Mouse (Mus musculus): ENCODE results near the gene Appl2. TPM values are rescaled to one million over a fixed set of nuclear protein-coding genes. Genes with fewer than 3 reads are reported as not detected.

Gene Appl2
- total RNA-seq, 2 experiments from 2014 or later, result 34.2 to 40.0 TPM

DNA sequence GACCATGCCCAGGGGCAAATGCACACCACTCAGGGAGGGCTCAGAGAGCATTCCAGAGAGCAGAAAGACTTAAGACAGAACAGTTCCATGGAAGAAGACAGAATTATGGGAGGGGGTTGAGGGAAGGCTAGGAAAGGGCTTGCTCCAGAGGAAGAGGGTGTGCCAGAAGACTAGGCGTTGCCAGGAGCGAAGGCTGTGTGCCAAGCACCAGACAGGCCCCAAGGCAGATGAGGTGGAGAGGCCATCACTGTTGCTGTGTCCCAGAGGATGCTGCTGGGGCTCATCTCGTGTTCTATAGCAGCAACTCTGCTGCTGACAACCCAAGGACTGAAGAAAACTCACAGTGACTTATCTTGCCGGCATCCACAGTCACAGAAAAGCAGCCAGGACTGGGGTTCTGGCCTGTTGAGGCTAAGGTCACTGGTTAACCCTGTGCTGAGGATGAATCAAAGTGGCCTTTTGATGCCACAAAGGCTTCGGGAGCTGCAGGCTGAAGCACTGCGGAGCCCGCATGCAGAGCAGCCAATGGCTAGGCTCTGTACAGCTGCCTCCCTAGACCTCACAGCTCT, 15.6 kb downstream of the Appl2 start:
- no peak for DNase-seq

DNA sequence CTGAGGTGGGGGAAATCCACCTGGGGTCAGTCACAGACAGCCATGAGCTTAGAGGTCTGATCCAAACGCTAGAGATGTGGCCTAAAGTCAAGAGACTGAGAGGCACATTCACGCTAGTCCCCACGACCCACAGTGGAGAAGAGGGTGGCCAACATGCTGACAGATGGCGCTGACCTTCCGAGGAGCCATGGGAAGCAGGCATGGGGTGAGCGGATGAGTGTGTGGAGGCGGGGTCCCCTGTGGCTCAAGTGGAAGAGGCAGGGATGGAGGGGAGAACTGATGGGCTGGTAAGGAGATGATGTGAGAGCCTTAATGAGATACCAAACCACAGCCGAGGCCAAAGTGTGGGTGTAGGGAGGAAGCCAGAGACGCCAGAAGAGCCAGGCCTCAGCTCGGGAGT, 16.8 kb downstream of the Appl2 start:
- DNase-seq, result no peak

DNA sequence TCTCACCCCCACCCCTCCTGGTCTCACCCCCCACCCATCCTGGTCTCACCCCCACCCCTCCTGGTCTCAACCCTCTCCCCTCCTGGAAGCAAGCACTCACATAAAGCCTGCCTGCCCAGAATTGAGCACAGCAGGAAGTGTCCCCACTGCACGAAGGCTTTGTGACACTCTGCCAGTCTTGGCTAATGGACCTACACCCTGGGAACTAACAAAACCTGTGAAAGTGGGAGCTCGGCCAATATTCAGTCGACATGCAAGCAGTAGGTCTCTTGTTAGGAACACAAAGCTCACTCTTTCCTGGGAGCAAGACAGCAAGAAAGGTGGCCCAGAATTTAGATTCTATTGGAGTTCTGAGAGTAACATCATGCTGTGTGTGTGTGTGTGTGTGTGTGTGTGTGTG, 17.6 kb downstream of the Appl2 start:
- peak; percentile 63 to 71 for DNase-seq

DNA sequence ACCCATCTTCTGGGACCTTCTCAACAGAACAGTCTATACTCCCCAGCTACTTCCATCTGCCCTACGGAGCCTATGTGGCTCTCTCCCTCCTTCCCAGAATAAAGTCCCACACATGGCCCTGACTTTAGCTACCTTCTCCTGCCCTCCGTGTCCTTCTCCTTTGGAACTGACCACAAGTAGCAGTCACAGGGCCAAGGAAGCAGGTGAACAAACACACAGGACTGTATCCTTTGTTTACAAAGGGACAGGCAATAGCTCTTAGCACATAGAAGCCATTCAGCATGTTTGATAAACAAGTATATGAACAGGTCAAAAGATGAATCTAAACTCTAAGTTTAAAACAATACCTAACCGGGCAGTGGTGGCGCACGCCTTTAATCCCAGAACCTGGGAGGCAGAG, 18.7 kb downstream of the Appl2 start:
- no peak for DNase-seq

DNA sequence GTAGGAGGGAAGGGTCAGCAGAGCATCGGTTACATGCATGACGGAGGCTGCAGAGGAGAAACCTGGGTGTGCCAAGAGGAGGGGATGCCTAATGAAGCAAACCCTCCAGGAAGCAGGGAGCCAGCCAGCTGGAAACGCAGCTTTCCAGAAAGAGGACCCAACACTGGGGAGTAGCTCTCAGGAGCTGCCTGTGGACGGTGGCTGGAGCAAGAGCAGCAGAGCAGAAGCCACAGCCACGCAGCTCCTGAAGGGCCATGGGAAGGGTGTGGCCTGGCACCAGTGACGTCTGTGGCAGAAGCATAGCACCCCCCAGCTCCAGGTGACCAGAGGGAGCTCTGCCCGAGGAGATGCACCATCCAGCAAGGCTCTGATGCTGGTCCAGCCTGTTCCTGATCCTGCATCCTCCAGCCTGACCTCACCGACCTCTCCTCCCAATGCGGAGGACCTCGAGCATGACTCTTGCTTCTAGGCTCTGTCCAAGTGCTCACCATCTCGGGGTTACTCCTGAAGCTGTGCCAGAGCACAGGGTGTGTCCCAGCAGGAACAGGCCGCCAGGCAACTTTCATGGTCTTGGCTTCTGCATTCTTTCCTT, 19.3 kb downstream of the Appl2 start:
- DNase-seq, result peak in 1 of 2 experiments; percentile 46

DNA sequence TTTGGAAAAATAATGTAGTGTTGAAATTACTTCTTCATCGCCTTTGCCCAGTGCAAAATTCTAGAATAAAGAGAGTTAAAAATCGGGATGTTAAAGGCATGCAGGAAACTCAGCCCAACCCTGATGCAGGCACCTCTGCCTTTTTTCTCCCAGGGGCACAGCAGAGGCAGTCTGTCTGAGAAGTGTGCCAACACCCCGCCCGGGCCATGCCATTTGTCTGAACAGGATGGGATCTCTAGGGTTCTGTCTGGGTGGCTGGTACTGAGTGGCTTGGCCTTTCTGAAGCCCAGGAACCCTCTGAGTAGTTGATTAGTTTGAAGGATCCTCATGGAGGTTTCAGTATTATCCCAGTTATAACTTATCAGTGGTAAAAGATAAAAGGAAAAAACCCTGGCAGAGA, 20.3 kb downstream of the Appl2 start:
- no peak for DNase-seq

DNA sequence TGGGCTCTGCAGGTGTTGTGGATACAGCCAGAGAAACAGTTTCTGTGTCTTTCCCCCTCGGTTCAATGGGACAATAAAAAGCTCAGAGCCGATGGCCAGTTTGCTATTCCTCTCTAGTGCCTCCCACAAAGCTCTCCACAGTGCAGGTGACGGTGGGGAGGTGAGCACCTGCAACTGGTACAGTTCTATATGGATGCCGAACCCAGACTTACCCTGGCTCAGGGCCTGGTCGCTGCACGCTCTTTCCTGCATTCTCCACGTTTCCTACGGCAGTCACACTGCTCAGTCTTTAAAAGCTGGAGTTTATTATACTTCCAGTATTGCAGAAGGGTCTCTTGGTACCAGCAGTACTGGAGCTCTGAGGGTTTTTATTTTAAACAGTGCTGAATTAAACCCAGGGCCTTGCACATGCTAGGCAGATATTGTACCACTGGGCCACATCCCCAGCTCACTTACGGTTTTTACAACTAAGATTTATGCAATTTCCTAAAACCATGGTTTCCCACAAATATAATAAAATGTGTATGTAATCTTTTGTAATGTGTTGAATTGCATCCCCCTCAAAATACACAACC, 21.3 kb downstream of the Appl2 start:
- DNase-seq, result no peak

DNA sequence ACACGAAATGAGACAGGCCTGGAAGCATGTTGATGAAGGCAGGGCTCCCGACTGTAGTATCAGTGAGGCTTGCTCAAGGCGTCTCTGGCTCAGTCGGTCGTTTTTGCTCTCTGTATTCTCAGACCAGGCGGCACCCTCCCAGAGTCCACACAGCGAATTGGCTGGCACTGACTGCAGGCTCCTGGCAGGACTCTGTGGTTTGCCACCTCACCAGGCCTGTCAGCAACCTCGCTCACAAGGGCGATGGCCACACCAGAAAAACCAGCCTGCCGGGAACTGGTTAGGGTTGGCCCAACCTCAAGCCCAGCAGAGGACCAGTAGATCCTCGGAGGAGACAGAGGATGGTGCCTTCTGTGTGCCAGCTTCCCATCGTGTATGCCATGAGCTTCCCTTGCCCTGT, 23.7 kb downstream of the Appl2 start:
- peak; percentile 53 to 57 for DNase-seq

DNA sequence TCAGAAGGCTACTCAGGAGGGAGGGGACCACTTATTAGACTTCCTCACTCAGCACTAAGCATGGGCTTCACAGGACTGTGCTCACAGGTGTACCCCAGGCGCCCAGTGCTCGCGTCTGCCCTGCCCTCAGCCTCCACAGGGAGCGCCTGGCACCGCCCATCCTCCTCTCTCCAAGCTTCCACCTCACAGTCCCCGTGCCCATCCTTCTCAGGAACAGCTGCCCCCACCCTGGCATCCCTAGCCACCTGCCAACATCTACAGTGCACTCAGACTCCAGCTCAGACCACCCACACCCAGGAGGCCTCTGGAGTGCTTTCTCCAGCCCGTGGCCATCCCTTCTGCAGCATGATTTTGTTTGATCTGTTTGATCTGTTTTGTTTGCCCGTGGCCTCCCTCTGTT, 24.5 kb downstream of the Appl2 start:
- DNase-seq, result no peak

DNA sequence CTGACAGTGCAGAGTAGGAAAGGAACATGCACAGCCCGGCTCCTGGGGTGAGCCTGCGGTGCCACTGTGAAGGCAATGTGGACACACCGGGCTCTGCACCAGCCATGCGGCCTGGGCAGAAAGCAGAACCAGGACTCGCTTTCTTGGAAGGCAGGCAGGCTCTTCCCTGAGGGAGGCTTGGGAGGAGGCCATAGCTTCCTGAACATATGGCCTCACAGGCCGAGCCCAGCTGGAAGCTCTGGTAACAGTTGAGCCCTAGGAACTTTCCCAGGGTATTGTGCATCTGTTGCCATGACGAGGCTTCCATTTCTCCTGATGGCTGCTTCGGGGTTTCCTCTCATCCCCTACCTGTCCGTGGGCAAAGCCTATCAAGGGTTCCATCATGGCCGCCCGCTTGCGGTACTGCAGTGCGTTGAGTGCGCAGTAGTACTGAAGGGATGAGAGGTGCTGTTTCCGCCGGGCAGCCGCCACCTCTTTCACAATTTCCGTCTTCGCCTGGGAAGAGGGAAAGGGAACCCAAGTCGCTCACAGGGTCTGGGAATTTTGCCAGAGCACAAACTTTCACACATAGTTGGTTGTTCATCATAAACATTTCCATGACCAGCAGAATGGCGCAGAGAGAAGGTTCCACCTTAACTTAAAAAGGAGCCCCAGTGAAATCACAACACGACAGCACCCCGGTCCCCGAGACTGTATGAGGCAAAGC, 28.0 kb downstream of the Appl2 start:
- no peak for DNase-seq

DNA sequence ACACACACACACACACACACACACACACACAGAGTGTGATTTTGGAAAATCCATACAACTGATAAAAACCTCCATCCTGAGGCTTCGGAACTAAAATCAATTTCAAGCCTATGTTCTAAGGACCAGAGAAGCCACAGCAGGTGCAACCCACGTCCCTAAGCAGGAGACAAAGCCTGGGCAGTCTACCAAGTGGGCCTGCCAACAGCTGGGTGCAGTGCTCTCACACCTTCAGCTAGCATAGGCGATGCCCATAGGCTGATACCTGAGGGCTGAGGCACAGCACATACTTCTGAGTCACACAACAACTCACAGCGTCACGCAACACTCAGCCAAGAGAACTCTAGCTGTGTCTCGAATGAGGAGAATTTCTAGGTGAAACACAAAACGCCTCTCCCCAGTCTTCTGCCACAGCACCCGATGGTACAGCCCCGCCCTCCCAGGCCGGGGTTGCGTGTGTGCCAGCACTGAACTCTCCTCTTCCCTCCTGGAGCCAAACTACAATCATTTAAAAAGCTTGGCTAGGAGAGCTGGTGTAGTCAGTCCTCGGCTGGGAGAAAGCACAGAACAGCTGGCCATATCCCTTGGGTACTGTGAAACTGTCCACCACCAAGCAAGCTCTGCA, 29.6 kb downstream of the Appl2 start:
- peak; percentile 44 to 53 for DNase-seq

DNA sequence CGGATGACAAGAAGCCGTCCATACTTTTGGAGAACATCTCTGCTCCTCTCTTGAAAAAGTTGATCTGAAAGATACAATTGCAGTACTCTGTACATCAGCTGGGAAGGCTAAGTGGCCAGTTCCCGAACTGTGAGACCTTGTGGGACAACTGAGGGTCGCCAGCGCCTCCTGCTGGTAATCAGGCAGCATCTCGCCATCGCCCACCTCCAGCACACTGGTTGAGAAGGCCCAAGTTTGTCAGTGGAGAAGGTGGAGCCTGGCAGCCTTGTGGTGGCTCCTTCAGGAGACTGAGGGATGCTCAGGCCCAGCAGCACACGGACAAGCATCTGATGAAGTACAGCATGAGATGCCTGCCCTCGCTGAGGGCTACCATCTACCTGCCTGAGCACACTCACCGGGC, 31.2 kb downstream of the Appl2 start:
- DNase-seq, result peak in 1 of 2 experiments; percentile 51

DNA sequence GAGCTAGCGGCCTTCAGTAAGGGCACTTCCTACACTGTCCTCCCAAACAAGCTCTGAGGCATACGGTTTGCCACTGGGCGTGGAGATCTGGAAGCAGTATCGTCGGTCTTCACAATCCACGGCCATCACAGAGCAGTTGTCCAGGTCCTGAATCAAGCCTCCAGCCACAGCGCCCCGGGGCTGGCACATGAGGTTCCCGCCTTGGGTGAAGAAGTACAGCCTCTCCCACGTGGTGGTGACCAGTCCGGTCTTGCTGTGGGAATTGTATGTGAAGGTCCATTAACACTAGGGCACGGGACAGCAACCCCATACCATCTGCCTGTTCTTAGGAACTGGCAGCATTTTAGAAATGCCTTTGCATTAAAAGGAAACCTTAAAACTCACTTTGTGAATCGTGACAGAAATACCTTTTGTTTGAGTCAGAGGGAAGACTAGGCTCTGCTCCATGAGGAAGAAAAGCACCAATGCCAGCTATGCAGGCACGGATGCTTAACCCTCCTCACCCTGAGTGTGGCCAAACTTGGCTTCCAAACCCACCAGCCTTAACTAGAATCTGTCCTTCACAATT, 35.8 kb downstream of the Appl2 start:
- no peak for DNase-seq

DNA sequence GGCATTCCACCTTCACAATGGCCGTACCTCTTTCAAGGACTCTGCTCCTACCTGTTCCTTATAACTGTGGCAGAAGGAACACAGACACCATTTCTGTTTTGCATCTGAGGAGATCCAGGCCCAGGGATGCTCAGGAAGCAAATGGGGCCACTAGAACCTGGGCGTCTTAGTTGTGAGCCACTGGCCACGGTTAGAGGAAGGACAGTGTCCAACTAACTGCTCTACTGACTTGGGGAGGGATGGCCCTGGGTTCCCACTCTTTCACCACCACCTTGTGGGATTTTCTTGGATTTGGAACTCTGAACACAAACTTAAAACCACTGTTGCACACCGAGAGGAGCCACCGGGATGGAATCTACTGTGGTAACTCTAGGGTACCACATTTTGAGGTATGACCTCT, 36.7 kb downstream of the Appl2 start:
- no peak for DNase-seq

DNA sequence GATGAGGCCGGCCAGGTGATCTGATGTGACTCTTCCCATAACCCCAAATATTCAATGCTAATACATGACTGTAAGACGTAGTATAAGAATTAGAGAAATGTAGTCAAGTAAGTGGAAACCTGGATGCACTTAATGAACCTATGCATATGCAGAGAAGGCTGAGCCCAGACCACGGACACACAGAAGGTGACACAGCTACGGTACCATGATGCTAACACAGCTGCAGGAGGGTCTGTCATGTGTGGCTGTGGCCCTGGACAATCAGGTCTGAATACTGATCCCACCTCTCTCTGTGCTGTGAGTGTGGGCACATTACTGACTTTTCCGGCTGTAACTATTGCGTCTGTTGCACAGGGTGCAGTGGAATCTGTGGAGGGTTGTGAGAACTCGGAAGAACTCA, 38.0 kb downstream of the Appl2 start:
- no peak for DNase-seq

DNA sequence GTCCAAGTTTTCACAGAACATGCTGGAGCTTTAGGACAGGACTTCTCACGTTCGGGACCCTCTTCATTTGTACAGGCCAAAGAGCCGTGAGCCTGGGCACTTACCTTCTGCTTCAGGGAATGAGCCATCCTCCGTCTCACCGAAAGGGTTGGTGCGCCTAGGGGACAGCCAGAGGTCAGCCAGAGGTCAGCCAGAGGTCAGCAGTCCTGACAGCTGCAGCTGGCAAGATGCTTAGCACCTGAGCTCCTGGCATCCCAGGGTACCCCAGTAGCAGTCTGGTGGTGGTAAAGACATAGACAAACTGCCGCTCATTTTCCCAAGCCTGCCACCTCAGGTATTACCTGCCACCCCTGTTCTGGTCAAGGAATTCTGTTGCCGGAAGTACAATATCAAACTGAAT, 39.9 kb downstream of the Appl2 start:
- DNase-seq, result no peak

DNA sequence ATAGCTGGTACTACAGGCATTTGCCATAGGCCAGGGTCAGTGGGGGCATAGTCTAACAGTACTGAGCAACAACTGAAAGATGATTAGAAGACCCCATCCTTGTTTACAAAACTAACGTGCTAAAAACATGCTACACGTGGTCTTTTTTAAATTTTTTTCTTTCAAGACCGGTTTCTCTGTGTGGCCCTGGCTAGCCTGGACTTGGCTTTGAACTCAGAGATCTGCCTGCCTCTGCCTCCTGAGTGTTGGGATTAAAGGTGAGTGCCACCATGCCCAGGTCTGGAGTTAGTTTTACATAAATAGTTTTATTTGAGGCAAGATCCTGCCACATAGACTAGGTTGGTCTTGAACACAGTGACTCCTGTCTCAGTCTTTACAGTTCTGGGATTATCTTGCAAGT, 41.4 kb downstream of the Appl2 start:
- DNase-seq, result no peak

DNA sequence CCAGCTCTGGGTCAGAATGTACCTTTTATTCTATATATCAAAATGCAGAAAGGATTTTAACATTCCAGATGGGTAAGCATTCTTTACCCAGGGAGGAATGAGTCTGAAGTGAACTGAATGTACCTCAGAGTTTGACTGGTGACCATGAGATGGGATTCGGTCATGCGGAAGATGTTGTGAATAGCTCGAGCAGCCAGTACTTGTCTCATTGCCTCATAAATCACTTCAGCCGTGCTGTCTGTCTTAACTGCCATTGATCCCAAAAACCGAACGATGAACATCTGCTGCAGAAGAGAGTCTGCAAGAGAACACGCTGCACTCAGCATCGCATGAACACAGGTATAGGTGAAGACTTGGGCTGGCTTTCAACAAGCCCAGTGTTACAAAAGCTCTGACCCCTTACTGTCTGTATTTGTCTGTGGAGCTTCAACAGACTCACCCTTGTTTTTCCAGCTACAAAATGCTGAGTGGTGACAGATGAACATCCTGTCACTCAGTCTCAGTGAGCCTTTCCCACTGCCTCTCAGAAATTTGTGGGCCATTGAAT, 42.8 kb downstream of the Appl2 start:
- no peak for DNase-seq

DNA sequence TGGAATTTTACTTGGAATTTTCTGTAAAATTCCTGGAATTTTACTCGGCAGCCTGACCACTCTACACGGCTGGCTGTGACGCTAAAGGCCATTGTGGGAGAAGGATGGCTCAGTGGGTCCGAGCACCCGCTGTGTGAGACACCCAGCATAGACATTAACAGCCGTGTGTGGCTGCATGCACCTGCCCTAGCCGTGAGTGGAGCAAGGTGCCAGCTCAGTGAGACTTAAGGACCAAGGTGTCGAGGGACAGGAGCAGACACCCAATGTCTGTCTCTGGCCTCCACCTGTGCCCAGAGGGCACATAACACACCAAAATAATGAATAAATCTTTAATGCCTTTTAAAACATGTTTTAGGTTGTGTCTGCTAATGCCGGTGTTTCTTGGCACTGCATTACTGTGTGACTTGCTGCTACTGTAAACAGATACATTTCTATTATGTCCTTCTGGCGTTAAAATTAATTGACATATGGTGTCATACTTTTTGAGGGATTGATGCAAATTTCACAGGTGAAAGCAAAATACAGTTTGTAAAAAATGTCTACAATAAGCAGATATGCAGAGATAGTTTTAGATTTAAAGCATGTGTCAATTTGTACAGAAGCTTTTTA, 44.5 kb downstream of the Appl2 start:
- no peak for DNase-seq

DNA sequence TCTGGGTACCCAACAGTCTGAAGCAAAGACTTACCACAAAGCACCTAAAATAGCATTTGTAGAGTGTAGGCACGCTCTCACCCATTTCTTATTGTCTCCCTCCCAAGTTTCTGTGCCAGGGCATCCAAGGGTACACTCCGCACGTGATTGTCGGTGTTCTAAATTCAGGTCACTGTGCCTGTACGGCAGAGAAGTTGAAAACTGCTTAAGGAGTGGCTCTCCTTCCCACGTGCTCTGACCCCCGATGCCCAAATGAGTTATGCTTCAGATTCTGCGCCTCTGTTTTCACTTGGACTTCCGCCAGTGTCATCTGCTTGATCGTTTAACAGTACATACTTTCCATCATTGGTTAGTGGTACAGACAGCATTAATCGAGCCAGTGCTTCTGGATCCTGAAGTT, 47.9 kb downstream of the Appl2 start:
- DNase-seq, result peak; percentile 54 to 56

DNA sequence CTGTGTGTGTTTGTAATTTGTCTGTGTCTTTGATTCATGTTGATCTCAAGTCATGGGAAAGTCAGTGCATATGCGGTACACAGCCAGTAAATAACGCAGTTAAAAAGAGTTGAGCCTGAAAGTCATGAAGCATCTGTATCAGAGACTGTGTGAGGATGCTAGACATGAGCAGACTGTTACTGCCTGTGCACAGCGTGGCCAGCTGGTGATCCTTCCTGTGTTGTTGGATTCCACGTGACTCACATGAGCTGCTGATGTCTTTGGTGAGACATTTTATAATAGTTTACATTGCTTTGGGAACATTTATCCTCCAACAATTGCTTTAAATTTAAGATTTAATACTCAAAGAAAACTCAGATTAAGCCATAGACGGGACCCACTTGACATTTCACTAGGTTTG, 54.0 kb downstream of the Appl2 start:
- DNase-seq, result no peak

DNA sequence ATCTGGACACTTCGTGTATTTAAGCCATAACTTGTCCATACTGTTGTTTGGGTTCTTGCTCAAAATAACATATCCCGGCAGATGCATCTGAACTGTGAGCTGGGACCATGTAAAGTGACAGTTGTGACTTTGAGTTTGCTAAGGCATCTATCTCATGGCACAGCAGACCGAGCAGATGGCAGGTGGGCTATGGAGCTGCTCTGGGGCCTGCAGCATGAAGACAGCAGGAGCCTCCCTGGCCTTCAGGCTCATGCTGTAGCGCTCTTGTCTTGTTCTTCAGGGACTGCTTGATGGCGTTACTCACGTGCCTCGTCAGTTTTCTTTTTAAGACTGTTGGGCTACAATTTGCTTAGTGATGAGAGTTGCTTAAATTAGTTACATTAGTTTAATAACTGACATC, 55.9 kb downstream of the Appl2 start:
- no peak for DNase-seq
